Mouse (Mus musculus): ENCODE measurements around the gene Rnase4. TPM values are rescaled to one million over a fixed set of nuclear protein-coding genes. Genes with fewer than 3 reads are reported as not detected.
A peak's percentile ranks its signal among the peaks of the same experiment; 100 is the strongest.

The Rnase4 gene
- total and polyA plus RNA-seq, 2 experiments from 2014 or later, result 29.1 to 53.3 TPM

DNA sequence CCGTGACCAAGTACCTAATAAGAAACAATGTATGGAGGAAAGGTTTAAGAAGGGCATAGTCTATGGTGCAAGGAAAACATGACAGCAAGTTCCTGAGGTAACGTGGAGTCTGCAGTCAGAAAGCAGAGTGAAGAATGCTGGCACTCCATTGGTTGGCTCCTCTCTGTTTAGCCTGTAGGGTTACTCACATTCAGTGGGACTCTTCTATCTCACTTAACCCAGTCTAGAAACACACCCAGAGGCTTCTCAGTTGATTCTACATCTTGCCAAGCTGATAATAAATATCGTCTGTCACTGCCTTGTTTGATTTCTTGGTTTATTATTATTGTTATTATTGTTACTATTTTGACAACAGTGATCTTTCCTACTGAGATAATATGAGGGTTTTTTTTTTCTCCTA is 51.7 kb downstream of the Rnase4 start:
- ATAC-seq (ENCODE audit: insufficient read depth, low read depth) (no peak), DNase-seq (ENCODE audit: low spot score) (no peak)
- H3K27me3 ChIP-seq (ENCODE audit: control insufficient read depth, insufficient read depth, low read length), result no peaks in the 10 kb centered on the region
- WGBS, result 71% methylated on average over 3 of the region's 3 CpGs
- TF ChIP-seq CTCF (IDR thresholded peaks at IDR 0.05; ENCODE audit: low read depth), result no peak
- TF ChIP-seq EP300 (IDR thresholded peaks at IDR 0.05; ENCODE audit: low read depth), result no peak
- H3K4me1 ChIP-seq (ENCODE audit: control insufficient read depth, insufficient read depth), result peaks cover 13% of the 10 kb centered on the region
- H3K4me3 ChIP-seq (ENCODE audit: low read depth, low read length), result no peak overlapping the region
- no peak overlapping the region for H3K27ac ChIP-seq (ENCODE audit: low read depth)
- H3K36me3 ChIP-seq (replicated peaks; ENCODE audit: control insufficient read depth, insufficient read depth, low read length), result no peaks in the 10 kb centered on the region
- no peak overlapping the region for H3K9ac ChIP-seq (replicated peaks; ENCODE audit: low read depth, low read length)
- H3K9me3 ChIP-seq (replicated peaks; ENCODE audit: control insufficient read depth, low read length), result no peaks in the 10 kb centered on the region
- H3K4me2 ChIP-seq (ENCODE audit: low read depth, low read length), result no peak overlapping the region

DNA sequence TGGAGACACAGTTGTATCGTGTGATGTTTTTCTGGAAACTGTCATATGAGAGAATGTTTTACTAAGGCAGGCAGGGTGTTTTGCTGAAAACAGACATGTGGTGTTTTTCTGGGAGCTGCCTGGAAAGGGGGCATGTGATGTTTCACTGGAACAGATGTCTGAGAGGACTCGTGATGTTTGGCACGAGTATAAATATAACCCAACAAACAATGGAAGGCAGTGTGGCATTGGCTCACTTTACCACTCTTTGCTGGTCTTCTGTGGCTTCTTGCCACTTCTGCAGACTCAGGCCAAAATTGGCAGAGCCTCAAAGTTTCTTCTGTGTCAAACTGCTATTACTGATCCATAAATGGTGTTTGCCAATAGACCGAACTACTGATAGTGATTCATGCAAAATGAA is 52.4 kb downstream of the Rnase4 start:
- ATAC-seq (ENCODE audit: insufficient read depth, low read depth) (peak; percentile 80), DNase-seq (ENCODE audit: low spot score) (peak; percentile 31)
- Histone ChIP-seq H3K36me3 (replicated peaks; ENCODE audit: control insufficient read depth, insufficient read depth, low read length) (no peaks in the 10 kb centered on the region), H3K4me2 (ENCODE audit: low read depth, low read length) (no peak overlapping the region), H3K27me3 (ENCODE audit: control insufficient read depth, insufficient read depth, low read length) (no peaks in the 10 kb centered on the region), H3K4me1 (ENCODE audit: control insufficient read depth, insufficient read depth) (peaks cover 13% of the 10 kb centered on the region), H3K27ac (ENCODE audit: low read depth) (peak overlapping the region; percentile 12; the same call in 1 of the 2 replicates), H3K9me3 (replicated peaks; ENCODE audit: control insufficient read depth, low read length) (no peaks in the 10 kb centered on the region), H3K9ac (replicated peaks; ENCODE audit: low read depth, low read length) (no peak overlapping the region), H3K4me3 (ENCODE audit: low read depth, low read length) (no peak overlapping the region)
- TF ChIP-seq EP300 (IDR thresholded peaks at IDR 0.05; ENCODE audit: low read depth) (peak; percentile 51; the same call in 1 of the 2 replicates), CTCF (IDR thresholded peaks at IDR 0.05; ENCODE audit: low read depth) (no peak)
- 27% methylated on average over 4 of the region's 4 CpGs for WGBS

DNA sequence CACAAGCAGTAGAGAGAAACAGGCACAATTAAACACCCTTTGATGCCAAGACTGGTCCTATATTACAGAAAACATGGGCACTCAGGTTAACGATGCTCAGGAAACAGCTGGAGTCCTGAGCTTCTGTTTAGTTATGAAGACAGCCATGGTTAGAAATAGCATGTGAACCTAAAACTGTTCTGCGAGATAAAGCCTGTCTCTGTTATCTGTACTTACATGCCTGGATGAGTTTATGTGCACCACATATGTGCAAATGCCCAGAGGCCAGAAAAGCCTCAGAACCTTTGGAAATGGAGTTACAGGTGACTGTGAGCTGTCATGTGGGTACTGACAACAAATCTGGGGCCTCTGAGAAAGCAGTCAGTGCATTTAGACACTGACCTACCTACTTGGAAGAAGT is 53.1 kb downstream of the Rnase4 start:
- H3K27me3 ChIP-seq (ENCODE audit: control insufficient read depth, insufficient read depth, low read length), result no peaks in the 10 kb centered on the region
- no peaks in the 10 kb centered on the region for H3K36me3 ChIP-seq (replicated peaks; ENCODE audit: control insufficient read depth, insufficient read depth, low read length)
- TF ChIP-seq EP300 (IDR thresholded peaks at IDR 0.05; ENCODE audit: low read depth), result no peak
- TF ChIP-seq CTCF (IDR thresholded peaks at IDR 0.05; ENCODE audit: low read depth), result no peak
- no peak overlapping the region for H3K4me2 ChIP-seq (ENCODE audit: low read depth, low read length)
- H3K9ac ChIP-seq (replicated peaks; ENCODE audit: low read depth, low read length), result no peak overlapping the region
- H3K4me1 ChIP-seq (ENCODE audit: control insufficient read depth, insufficient read depth), result peaks cover 13% of the 10 kb centered on the region
- DNase-seq (ENCODE audit: low spot score), result no peak
- no peak overlapping the region for H3K4me3 ChIP-seq (ENCODE audit: low read depth, low read length)
- 34% methylated on average over 2 of the region's 2 CpGs for WGBS
- no peak for ATAC-seq (ENCODE audit: insufficient read depth, low read depth)
- H3K9me3 ChIP-seq (replicated peaks; ENCODE audit: control insufficient read depth, low read length), result no peaks in the 10 kb centered on the region
- H3K27ac ChIP-seq (ENCODE audit: low read depth), result peak overlapping the region; percentile 12; the same call in 1 of the 2 replicates

DNA sequence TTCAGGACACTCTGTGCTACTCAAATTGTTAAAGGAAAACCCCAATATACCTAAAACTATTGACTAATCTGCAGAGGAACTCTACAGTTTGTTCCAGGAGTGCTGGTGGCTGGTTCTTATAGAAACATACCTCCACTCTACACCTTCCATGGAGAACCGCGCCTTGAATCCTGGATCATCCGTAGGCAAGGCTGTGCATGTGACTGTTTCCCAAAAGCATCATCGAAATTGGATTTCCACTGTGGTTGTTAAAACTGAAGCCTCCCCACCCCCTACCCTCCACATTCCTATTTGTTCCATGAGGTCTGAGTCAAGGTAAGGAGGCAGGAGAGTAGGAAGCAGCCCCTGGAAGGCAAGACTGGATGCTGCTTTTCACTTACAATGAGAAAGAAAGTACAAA is 53.6 kb downstream of the Rnase4 start:
- 94% methylated on average over 4 of the region's 4 CpGs for WGBS
- Histone ChIP-seq H3K27ac (ENCODE audit: low read depth) (no peak overlapping the region), H3K9me3 (replicated peaks; ENCODE audit: control insufficient read depth, low read length) (no peaks in the 10 kb centered on the region), H3K4me1 (ENCODE audit: control insufficient read depth, insufficient read depth) (peaks cover 13% of the 10 kb centered on the region), H3K4me2 (ENCODE audit: low read depth, low read length) (no peak overlapping the region), H3K9ac (replicated peaks; ENCODE audit: low read depth, low read length) (no peak overlapping the region), H3K4me3 (ENCODE audit: low read depth, low read length) (no peak overlapping the region), H3K36me3 (replicated peaks; ENCODE audit: control insufficient read depth, insufficient read depth, low read length) (no peaks in the 10 kb centered on the region), H3K27me3 (ENCODE audit: control insufficient read depth, insufficient read depth, low read length) (no peaks in the 10 kb centered on the region)
- TF ChIP-seq EP300 (IDR thresholded peaks at IDR 0.05; ENCODE audit: low read depth) (no peak), CTCF (IDR thresholded peaks at IDR 0.05; ENCODE audit: low read depth) (no peak)
- no peak for DNase-seq (ENCODE audit: low spot score)
- ATAC-seq (ENCODE audit: insufficient read depth, low read depth), result no peak

DNA sequence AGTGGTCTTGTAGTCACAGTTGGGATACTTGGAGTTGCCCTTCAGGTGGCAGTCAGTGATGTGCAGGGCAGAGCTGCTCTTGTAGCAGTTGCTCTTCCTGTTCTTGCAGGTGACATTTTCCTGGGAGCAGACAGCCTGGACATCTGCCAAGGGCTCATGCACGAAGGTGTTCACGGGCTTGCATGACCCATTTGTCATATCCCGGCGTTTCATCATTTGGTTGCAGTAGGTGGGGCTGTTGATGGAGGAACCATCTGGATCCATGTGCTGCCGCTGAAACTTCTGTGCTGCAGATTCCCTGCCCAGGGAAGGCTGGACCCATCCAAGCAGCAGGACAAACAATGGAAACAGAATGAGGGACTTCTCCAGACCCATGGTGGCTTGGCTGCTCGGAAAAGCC is 54.6 kb downstream of the Rnase4 start:
- no peaks in the 10 kb centered on the region for H3K9me3 ChIP-seq (replicated peaks; ENCODE audit: control insufficient read depth, low read length)
- H3K4me3 ChIP-seq (ENCODE audit: low read depth, low read length), result no peak overlapping the region
- peaks cover 13% of the 10 kb centered on the region for H3K4me1 ChIP-seq (ENCODE audit: control insufficient read depth, insufficient read depth)
- H3K36me3 ChIP-seq (replicated peaks; ENCODE audit: control insufficient read depth, insufficient read depth, low read length), result no peaks in the 10 kb centered on the region
- DNase-seq (ENCODE audit: low spot score), result no peak
- TF ChIP-seq CTCF (IDR thresholded peaks at IDR 0.05; ENCODE audit: low read depth), result no peak
- TF ChIP-seq EP300 (IDR thresholded peaks at IDR 0.05; ENCODE audit: low read depth), result no peak
- no peak overlapping the region for H3K27ac ChIP-seq (ENCODE audit: low read depth)
- no peak for ATAC-seq (ENCODE audit: insufficient read depth, low read depth)
- no peak overlapping the region for H3K4me2 ChIP-seq (ENCODE audit: low read depth, low read length)
- 74% methylated on average over 6 of the region's 6 CpGs for WGBS
- H3K9ac ChIP-seq (replicated peaks; ENCODE audit: low read depth, low read length), result no peak overlapping the region
- H3K27me3 ChIP-seq (ENCODE audit: control insufficient read depth, insufficient read depth, low read length), result no peaks in the 10 kb centered on the region

DNA sequence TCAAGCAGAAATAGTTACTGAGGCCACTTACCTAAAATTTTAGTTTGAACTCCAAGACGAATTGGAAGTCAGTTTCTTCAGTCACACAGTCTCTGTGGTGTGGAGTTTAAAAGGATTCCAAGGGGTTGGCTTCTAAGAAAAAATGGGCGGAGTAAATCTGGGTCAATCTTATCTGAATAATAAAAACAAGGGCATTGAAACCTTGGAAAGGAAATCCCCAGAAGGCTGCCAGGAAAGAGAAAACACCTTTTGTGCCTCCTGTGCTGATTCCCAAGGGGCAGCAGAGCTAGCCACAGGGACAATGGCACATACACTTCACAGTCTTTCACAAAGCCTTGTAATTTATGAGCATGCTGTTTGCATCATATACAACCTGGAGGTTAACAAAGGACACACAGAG is 55.8 kb downstream of the Rnase4 start, which contains the start of gene Rnase1:
Rnase1 (minus strand) TSS at position 101 of the 400 bp plus-strand sequence.
- H3K4me1 ChIP-seq (ENCODE audit: control insufficient read depth, insufficient read depth), result peaks cover 13% of the 10 kb centered on the region
- ATAC-seq (ENCODE audit: insufficient read depth, low read depth) (no peak), DNase-seq (ENCODE audit: low spot score) (no peak)
- H3K27me3 ChIP-seq (ENCODE audit: control insufficient read depth, insufficient read depth, low read length), result no peaks in the 10 kb centered on the region
- H3K4me3 ChIP-seq (ENCODE audit: low read depth, low read length), result no peak within 1 kb of the TSS
- H3K27ac ChIP-seq (ENCODE audit: low read depth), result no peak within 1 kb of the TSS
- TF ChIP-seq CTCF (IDR thresholded peaks at IDR 0.05; ENCODE audit: low read depth) (no peak), EP300 (IDR thresholded peaks at IDR 0.05; ENCODE audit: low read depth) (no peak)
- H3K9me3 ChIP-seq (replicated peaks; ENCODE audit: control insufficient read depth, low read length), result no peaks in the 10 kb centered on the region
- no peaks in the 10 kb centered on the region for H3K36me3 ChIP-seq (replicated peaks; ENCODE audit: control insufficient read depth, insufficient read depth, low read length)
- WGBS, result 52% methylated on average over 2 of the region's 2 CpGs
- no peak within 1 kb of the TSS for H3K9ac ChIP-seq (replicated peaks; ENCODE audit: low read depth, low read length)
- no peak within 1 kb of the TSS for H3K4me2 ChIP-seq (ENCODE audit: low read depth, low read length)
